Mouse (Mus musculus) liver, embryonic 15.5 days (tissue): Measurements from ENCODE around the gene Pigw. TPM values are rescaled to one million over a fixed set of nuclear protein-coding genes. Genes with fewer than 3 reads are reported as not detected.
"Not testable (repeated sequence)": the region's sequence is repeated elsewhere in the genome, so short reads cannot be mapped to it uniquely, and the experiment has no call there.

Experiments
- ATAC-seq: fragments of 200-750 bp; cut with Nextera tagmentation; 2 replicates; pipeline ENCODE4 v1.8.0; 2017; ENCODE audit warnings: moderate number of reproducible peaks, mild to moderate bottlenecking, moderate library complexity; ENCODE audit not compliant: insufficient read depth
- H3K27ac ChIP-seq: fragments of 300-500 bp; sonication (generic); replicated peaks from 2 replicates; pipeline ENCODE4 v1.5.1; 2015; ENCODE audit warnings: mild to moderate bottlenecking, inconsistent platforms
- H3K27me3 ChIP-seq: fragments of 300-500 bp; sonication (generic); 2 replicates; pipeline ENCODE4 v1.6.1; 2015; ENCODE audit warnings: mild to moderate bottlenecking, inconsistent platforms
- H3K36me3 ChIP-seq: fragments of 300-500 bp; sonication (generic); replicated peaks from 2 replicates; pipeline ENCODE4 v1.6.1; 2015; ENCODE audit warnings: moderate library complexity, mild to moderate bottlenecking, inconsistent platforms
- H3K4me1 ChIP-seq: fragments of 300-500 bp; sonication (generic); replicated peaks from 2 replicates; pipeline ENCODE4 v1.6.1; 2015; ENCODE audit warnings: inconsistent platforms
- H3K4me2 ChIP-seq: fragments of 300-500 bp; sonication (generic); 2 replicates; pipeline ENCODE4 v1.6.1; 2015; ENCODE audit warnings: moderate library complexity, mild to moderate bottlenecking, inconsistent platforms
- H3K4me3 ChIP-seq: fragments of 300-500 bp; sonication (generic); replicated peaks from 2 replicates; pipeline ENCODE4 v1.5.1; 2015; ENCODE audit warnings: mild to moderate bottlenecking, inconsistent platforms
- H3K9ac ChIP-seq: fragments of 300-500 bp; sonication (generic); 2 replicates; pipeline ENCODE4 v1.6.1; 2015; ENCODE audit warnings: moderate library complexity, mild to moderate bottlenecking, inconsistent platforms
- H3K9me3 ChIP-seq: fragments of 300-500 bp; sonication (generic); replicated peaks from 2 replicates; pipeline ENCODE4 v1.6.1; 2016; ENCODE audit warnings: inconsistent platforms
- WGBS: fragments of 180-500 bp; shearing (Covaris S2); methylation state at CpG from one replicate; pipeline ENCODE4 v1.1.7; 2015; ENCODE audit warnings: mixed read lengths; ENCODE audit not compliant: insufficient replicate concordance; 5-methylcytosine and 5-hydroxymethylcytosine counted together
- polyA plus RNA-seq: library from polyadenylated mRNA; unstranded; fragments of >200 nt; fragmentation: Nextera tagmentation; extraction: Ambion mirVana; gene quantifications from 2 replicates; pipeline ENCODE4 v1.2.1, GENCODE M21; 2015

Gene Pigw
- polyA plus RNA-seq, 1 experiment from 2014 or later = 1.2 TPM

DNA sequence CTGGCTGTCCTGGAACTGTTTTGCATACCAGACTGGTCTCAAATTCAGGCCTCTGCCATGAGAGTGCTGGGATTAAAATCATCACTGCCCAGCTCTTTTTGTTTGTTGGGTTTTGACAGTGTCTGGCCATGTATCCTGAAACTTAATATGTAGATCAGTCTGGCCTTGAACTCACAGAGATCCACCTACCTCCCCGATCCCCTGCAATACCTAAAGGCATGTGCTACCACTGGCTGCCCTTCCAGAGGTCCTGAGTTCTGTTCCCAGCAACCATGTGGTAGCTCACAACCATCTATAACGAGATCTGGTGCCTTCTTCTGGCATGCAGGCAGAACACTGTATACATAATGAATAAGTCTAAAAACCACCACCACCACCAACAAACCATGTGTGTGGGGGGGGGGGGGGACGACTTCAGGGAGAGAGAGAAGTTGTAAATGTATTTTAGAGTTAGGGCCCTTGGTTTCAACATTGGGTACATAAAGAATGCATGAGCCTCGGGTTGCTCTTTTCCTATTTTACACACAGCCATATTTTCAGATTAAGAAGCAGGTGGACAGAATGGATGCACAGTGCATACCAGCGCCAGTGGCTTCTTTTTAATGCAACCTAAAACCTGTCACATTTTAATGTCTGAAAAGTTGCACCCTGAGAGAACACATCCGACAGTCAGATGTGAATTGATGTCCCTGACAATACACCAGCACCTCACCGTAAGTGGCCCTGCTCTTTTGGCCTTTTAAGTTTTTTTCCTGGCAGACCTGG lies 896 bp downstream of the Pigw start:
- WGBS = 10% methylated on average over 7 of the region's 7 CpGs
- no peaks in the 10 kb centered on the region for H3K9me3 ChIP-seq
- no peak for ATAC-seq

DNA sequence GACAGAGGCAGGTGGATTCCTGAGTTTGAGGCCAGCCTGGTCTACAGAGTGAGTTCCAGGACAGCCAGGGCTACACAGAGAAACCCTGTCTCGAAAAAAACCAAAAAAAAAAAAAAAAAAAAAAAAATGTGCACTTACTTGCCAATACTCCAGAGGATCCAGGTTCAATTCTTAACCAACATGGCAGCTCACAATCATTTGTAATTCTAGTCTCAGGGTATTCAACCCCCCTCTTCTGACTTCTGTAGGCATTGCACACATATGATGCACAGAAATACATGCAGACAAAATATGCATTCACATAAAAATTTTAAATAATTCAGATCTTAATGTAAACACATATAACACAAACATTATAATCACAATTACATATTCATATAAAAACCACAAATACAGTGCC lies 4.1 kb downstream of the Pigw start:
- not testable (repeated sequence) for H3K9ac ChIP-seq, H3K27ac ChIP-seq, H3K27me3 ChIP-seq, H3K4me3 ChIP-seq, ATAC-seq, H3K4me2 ChIP-seq, H3K36me3 ChIP-seq, H3K9me3 ChIP-seq
- H3K4me1 ChIP-seq = peaks cover 54% of the 10 kb centered on the region
- WGBS = 75% methylated on average over 1 of the region's 1 CpGs

More for the DNA sequence above, 896 bp downstream of the Pigw start:
- Histone ChIP-seq H3K4me3 (peak overlapping the region; percentile 86), H3K27me3 (no peaks in the 10 kb centered on the region), H3K36me3 (peaks cover 18% of the 10 kb centered on the region; the same call in 1 of the 2 replicates), H3K9ac (peak overlapping the region; percentile 90), H3K27ac (peak overlapping the region; percentile 89), H3K4me1 (peaks cover 41% of the 10 kb centered on the region), H3K4me2 (peak overlapping the region; percentile 100)

DNA sequence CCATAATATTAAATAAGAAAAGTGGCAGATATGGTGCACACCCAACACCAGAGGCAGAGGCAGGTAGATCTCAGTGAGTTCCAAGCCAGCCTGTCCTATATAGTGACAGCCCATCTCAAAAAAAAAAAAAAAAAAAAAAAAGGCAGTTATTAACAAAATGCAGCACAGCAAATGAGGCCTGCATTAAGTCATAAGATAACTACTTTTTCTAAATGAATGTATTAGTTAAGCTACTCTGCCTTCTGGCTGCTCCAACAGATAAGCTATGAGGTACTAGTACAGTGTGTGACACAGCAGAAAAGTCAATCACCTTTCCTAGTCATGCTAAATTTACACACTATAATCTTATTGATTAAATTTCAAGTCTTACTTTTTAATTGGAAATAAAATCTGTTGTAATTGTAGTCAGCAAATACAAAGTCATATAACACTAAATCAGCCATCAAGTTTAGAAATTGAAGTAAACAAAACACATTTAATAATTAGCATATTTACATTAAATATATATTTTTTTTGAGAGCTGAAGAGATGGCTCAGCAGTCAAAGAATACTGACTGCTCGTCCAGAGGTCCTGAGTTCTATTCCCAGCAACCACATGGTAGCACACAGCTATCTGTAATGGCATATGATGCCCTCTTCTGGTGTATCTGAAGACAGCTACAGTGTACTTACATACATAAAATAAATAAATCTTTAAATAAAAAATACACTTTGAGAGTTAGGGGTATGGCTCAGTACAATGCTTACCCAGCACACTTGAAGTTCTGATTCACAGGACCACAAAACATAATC lies 6.8 kb downstream of the Pigw start:
- peak overlapping the region; percentile 62 for H3K4me2 ChIP-seq
- H3K4me1 ChIP-seq = peaks cover 31% of the 10 kb centered on the region
- H3K27me3 ChIP-seq = no peaks in the 10 kb centered on the region
- peak overlapping the region; percentile 56 for H3K9ac ChIP-seq
- H3K9me3 ChIP-seq = no peaks in the 10 kb centered on the region
- peak overlapping the region; percentile 95 for H3K27ac ChIP-seq
- peaks cover 9% of the 10 kb centered on the region; the same call in 1 of the 2 replicates for H3K36me3 ChIP-seq
- peak overlapping the region; percentile 37 for H3K4me3 ChIP-seq
- WGBS = 23% methylated on average over 1 of the region's 1 CpGs
- peak; percentile 44 for ATAC-seq

DNA sequence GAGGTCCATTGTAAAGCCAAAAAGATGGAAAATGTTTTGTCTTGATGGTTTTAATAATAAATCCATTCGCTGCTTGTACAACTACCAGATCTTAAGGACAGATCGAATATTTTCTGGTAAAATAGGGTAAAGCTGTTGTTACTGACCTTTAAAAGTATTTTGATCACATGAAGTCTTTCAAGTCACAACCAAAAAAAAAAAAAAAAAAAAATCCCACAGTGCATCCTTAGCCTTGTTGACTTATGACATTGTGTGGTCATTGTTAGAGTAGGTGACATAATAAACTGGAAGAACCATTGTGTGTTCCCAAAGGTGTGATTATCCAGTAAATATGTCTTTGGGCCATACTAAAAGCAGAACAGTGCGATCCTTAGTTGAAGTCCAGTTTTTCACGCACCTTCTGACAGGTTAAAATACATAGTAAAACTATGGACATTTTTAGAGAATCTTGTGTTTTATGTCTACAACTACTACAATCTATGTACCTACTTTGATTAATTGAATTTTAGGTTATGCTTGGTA lies 8.5 kb downstream of the Pigw start:
- H3K9me3 ChIP-seq = no peaks in the 10 kb centered on the region
- H3K27ac ChIP-seq = peak overlapping the region; percentile 100
- no peak for ATAC-seq
- H3K4me1 ChIP-seq = peaks cover 37% of the 10 kb centered on the region
- 42% methylated on average over 4 of the region's 4 CpGs for WGBS
- H3K9ac ChIP-seq = peak overlapping the region; percentile 99
- H3K36me3 ChIP-seq = peaks cover 6% of the 10 kb centered on the region; the same call in 1 of the 2 replicates
- peak overlapping the region; percentile 92 for H3K4me3 ChIP-seq
- H3K4me2 ChIP-seq = peak overlapping the region; percentile 78
- H3K27me3 ChIP-seq = no peaks in the 10 kb centered on the region

DNA sequence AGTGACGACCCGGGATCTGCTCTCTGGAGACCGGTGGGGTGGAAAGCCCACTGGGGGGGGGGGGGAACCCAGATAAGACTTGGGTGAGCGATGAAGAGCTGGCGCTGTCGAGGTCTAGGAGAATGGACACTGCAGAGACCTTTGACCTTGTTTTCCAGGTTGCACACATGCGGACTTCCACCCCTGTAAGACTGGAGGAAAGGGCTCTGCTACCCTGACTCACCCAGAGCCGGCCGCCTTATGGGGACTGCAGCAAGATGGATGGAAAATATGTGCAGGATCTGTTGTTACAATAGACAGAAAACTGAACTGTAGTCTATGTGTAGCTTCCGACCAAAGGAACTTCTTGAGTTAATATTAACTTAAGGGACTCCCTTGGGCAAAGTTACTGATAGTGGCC lies 9.0 kb downstream of the Pigw start:
- Histone ChIP-seq H3K36me3 (peaks cover 6% of the 10 kb centered on the region), H3K4me3 (peak overlapping the region; percentile 92), H3K4me2 (peak overlapping the region; percentile 78), H3K9ac (peak overlapping the region; percentile 99), H3K9me3 (no peaks in the 10 kb centered on the region), H3K27me3 (no peaks in the 10 kb centered on the region), H3K4me1 (peaks cover 38% of the 10 kb centered on the region), H3K27ac (peak overlapping the region; percentile 100)
- WGBS = under 1% methylated on average over 10 of the region's 10 CpGs
- peak; percentile 30 for ATAC-seq

DNA sequence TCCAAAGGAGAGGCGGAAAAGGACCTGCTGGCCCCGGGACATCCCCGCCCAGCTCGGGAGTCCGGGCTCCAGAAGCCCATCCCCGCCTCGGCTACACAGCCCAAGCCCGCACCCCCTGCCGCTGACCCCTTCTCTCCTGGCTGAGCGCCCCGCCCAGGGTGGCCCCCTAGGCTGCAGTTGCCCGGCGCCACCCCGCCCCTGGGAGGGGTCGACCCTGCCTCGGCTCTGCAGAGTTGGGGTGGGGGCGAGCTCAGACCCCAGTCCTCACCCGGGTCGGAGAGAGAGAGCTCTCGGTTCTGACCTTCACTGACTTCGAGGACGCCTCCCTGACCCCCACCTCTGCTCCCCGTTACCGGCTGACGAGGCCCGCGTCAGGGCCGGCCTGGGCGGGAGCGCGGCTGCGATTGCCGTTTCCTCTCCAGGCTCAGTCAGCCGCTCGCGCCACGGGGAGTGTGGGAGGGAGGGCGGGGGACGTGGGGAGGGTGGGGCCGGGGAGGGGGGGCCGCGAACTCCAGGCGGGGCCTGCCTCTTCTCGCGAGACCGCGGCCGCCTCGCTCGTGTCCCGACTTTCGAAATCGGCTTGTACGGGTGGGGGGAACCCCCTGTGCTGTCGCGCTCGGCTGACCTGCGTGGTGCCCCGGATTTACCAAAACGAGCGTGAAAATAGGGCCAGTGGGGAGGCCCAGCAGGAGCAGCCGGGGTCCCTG lies 9.6 kb downstream of the Pigw start, which contains the start of gene Ggnbp2:
Gene Ggnbp2, minus strand, starts transcription at position 481 of the 707 bp plus-strand sequence.
- Histone ChIP-seq H3K36me3 (peaks cover 12% of the 10 kb centered on the region), H3K4me2 (peak within 1 kb of the TSS; percentile 78), H3K4me3 (peak within 1 kb of the TSS; percentile 92), H3K9ac (peak within 1 kb of the TSS; percentile 99), H3K27ac (peak within 1 kb of the TSS; percentile 100), H3K9me3 (no peaks in the 10 kb centered on the region), H3K27me3 (no peaks in the 10 kb centered on the region), H3K4me1 (peaks cover 42% of the 10 kb centered on the region)
- under 1% methylated on average over 58 of the region's 62 CpGs for WGBS
- ATAC-seq = peak; percentile 80

DNA sequence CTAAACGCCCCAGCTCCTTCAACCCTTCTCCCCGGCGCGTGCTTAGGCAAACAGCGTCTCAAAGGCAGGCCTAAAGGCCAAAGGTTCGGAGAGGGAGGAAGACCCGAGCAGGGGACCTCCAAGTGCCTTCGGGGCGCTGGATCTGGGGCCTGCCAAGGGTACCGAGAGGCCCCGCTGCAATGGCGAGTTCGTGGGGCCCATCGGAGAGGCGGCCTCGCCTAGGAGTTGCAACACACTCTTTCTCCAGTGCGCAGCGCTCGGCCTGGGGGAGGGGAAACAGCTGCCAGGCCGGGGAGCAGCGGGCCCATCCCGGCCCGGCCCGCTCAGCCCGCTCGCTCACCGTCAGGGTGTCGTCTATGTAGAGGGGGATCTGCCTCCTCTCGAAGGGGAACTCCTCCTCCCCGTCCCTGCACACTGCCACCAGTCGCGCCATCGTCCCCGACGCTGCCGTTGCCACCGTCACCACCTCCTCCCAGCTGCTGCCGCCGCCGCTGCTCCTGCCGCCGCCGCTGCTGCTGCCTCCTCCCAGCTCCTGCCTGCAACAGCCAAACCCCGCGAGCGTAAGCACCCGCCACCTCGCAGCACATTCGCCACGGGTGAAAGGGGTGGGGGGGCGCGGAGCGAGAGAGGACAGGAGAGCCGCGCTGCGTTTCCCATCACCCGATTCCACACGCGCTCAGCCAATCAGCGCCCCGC lies 10.4 kb downstream of the Pigw start:
- Histone ChIP-seq H3K9me3 (no peaks in the 10 kb centered on the region), H3K27me3 (no peaks in the 10 kb centered on the region), H3K4me1 (peaks cover 49% of the 10 kb centered on the region), H3K36me3 (peaks cover 18% of the 10 kb centered on the region), H3K4me2 (peak overlapping the region; percentile 78), H3K9ac (peak overlapping the region; percentile 99), H3K27ac (peak overlapping the region; percentile 100), H3K4me3 (peak overlapping the region; percentile 92)
- peak; percentile 55 for ATAC-seq
- WGBS = under 1% methylated on average over 60 of the region's 61 CpGs

DNA sequence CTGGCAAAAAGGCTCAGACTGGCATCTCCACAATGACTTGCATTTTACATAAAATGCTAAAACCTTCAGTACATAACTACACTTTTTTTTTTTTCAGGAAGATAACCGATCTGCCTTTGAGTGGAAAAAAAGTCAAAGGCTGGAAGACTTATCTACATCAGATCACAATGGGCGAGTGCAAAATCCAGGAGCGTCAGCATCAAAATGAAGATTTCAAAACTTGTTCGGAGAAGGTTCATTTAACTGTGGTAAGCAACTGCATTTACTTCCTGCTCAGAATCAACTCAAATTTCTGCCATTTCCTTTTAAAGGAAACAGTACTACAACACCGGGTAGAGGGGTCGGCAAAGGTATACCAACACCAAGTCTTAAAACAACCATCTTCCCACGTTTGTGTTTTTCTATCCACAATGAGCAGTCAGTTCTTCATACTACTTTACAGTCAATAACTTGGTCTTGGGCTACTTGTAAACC lies 11.3 kb downstream of the Pigw start:
- Histone ChIP-seq H3K4me1 (peaks cover 46% of the 10 kb centered on the region), H3K27ac (peak overlapping the region; percentile 100), H3K4me2 (peak overlapping the region; percentile 78), H3K27me3 (no peaks in the 10 kb centered on the region), H3K36me3 (peaks cover 26% of the 10 kb centered on the region), H3K4me3 (peak overlapping the region; percentile 92), H3K9ac (peak overlapping the region; percentile 99), H3K9me3 (no peaks in the 10 kb centered on the region)
- no peak for ATAC-seq
- WGBS = 0% methylated on average over 7 of the region's 7 CpGs

DNA sequence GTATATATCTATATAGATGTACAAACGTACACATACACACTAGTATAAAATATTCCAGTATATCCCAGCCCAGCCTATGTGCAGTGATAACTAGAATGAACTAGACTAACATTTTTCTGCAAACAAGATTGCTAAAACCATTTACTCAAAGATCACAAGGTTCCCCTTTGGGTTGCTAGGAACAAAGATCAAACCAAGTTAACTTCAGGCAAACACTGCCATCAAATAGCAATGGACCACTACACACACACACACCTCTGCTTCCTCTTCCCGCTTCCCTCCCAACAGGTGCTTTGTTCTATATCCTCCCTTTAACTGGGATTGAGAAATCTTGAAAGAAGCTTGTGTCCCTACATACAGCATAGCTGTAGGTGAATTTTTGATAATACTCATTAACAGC lies 12.5 kb downstream of the Pigw start:
- Histone ChIP-seq H3K4me1 (peaks cover 42% of the 10 kb centered on the region), H3K27ac (peak overlapping the region; percentile 54), H3K27me3 (no peaks in the 10 kb centered on the region), H3K36me3 (peaks cover 33% of the 10 kb centered on the region), H3K9me3 (no peaks in the 10 kb centered on the region), H3K4me2 (peak overlapping the region; percentile 66), H3K4me3 (peak overlapping the region; percentile 53), H3K9ac (peak overlapping the region; percentile 54)
- ATAC-seq = no peak
- WGBS = 71% methylated on average over 2 of the region's 2 CpGs

DNA sequence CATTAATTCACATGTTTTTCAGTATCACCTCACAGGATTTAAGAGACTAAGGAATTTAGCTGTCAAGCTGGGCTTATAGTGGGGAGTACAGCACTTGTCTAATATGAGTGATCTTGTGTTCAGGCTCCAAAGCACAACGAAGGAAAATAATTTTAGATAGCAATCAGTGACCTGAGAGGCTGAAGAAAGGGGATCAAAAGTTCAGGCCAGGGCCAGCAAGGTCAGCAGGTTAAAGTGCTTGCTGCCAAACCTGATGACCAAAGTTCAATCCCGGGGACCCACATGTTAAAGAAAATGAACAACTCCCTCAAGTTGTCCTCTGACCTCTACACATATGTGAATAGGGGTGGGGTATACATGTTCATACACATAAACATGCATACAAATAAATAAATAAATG lies 14.8 kb downstream of the Pigw start:
- no peak for ATAC-seq
- Histone ChIP-seq H3K27me3 (no peaks in the 10 kb centered on the region), H3K4me2 (peak overlapping the region; percentile 49), H3K9me3 (no peaks in the 10 kb centered on the region), H3K36me3 (peaks cover 55% of the 10 kb centered on the region), H3K9ac (0 out of 2 replicates have a peak overlapping the region, but pooled peaks have one; percentile 25), H3K27ac (0 out of 2 replicates have a peak overlapping the region, but pooled peaks have one; percentile 51), H3K4me1 (peaks cover 40% of the 10 kb centered on the region), H3K4me3 (0 out of 2 replicates have a peak overlapping the region, but pooled peaks have one; percentile 10)
- WGBS = 62% methylated on average over 2 of the region's 2 CpGs
